Mouse (Mus musculus) thymus, postnatal 4 days (tissue): ENCODE measurements at regions not wholly inside any gene's neighbourhood (a gene's known extent, or its start where the extent isn't known, plus 50 kb on each side); places are given as distances from the start of the nearest gene placed in this dataset.

Experiments
- DNase-seq: peaks from one replicate; pipeline ENCODE4 v3.0.0; 2021

- DNase-seq: no peak
Observed at GRCm38 (mm10) chr1:186501726-186502125, 204.1 kb downstream of the Tgfb2 start.

- no peak for DNase-seq
Observed at GRCm38 (mm10) chr1:186497872-186498271, 207.9 kb downstream of the Tgfb2 start.

GRCm38 (mm10) chr1:186497333-186497732 lies 208.5 kb downstream of the Tgfb2 start:
- DNase-seq: no peak

- no peak for DNase-seq
Observed at GRCm38 (mm10) chr1:186494411-186494783, 211.4 kb downstream of the Tgfb2 start.

GRCm38 (mm10) chr1:186493664-186494410 lies 212.0 kb downstream of the Tgfb2 start:
- DNase-seq: no peak

GRCm38 (mm10) chr1:186482177-186482576 lies 223.6 kb downstream of the Tgfb2 start:
- no peak for DNase-seq

GRCm38 (mm10) chr1:186480019-186480418 lies 225.8 kb downstream of the Tgfb2 start:
- DNase-seq: no peak

- no peak for DNase-seq
Observed at GRCm38 (mm10) chr1:186478428-186479238, 227.2 kb downstream of the Tgfb2 start.

- DNase-seq: no peak
Observed at GRCm38 (mm10) chr1:186474844-186475243, 230.9 kb downstream of the Tgfb2 start.

GRCm38 (mm10) chr1:186474385-186474784 lies 231.4 kb downstream of the Tgfb2 start:
- no peak for DNase-seq

GRCm38 (mm10) chr1:186472955-186473354 lies 232.8 kb downstream of the Tgfb2 start:
- DNase-seq: no peak

- DNase-seq: no peak
Observed at GRCm38 (mm10) chr1:186465526-186465925, 240.3 kb downstream of the Tgfb2 start.

- no peak for DNase-seq
Observed at GRCm38 (mm10) chr1:186460742-186461141, 245.0 kb downstream of the Tgfb2 start.

- DNase-seq: no peak
Observed at GRCm38 (mm10) chr1:186458099-186458637, 247.6 kb downstream of the Tgfb2 start.

GRCm38 (mm10) chr1:186457098-186457497 lies 248.7 kb downstream of the Tgfb2 start:
- DNase-seq: no peak

- DNase-seq: peak; percentile 63
Observed at GRCm38 (mm10) chr1:186456131-186456530, 249.7 kb downstream of the Tgfb2 start.

GRCm38 (mm10) chr1:186455177-186455660 lies 250.6 kb downstream of the Tgfb2 start:
- DNase-seq: no peak

GRCm38 (mm10) chr1:186454393-186455085 lies 251.2 kb downstream of the Tgfb2 start:
- DNase-seq: no peak

GRCm38 (mm10) chr1:186448841-186449650 lies 256.7 kb downstream of the Tgfb2 start:
- DNase-seq: no peak

GRCm38 (mm10) chr1:186447521-186447920 lies 258.3 kb downstream of the Tgfb2 start:
- DNase-seq: no peak

- no peak for DNase-seq
Observed at GRCm38 (mm10) chr1:186444701-186445131, 261.1 kb downstream of the Tgfb2 start.

- DNase-seq: no peak
Observed at GRCm38 (mm10) chr1:186442160-186442559, 263.6 kb downstream of the Tgfb2 start.
